In the genomic region with DNA sequence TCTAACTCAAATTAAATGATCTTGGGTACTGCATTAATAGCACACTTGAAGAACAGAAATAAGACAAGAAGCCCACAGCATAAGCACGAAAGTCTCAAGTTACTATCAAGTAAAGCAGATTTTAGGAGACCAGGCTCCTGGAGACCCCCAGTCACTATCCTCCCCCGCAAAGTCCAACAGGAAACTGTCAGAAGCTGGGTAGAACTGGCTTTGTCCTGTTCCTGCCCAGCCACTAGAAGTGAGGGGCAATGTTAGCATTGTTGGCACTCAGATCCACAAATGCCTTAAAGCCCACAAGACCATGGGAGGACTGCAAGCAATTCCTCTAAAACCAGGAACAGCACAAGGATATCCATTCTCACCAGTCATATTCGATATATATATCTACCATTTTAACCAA, we compare ENCODE assay signal across 22 mouse cellular contexts.
DNase-seq lines count a peak whose midpoint lies in the region; ATAC-seq and TF ChIP-seq lines count a peak whose summit lies in the region.
"Had no signal": no experiment of that assay in that cellular context is flagged by ENCODE, and none has a peak within 500 bp of the region (broad histone marks: within the 10 kb centered on the region; RNA-seq: fewer than 3 reads in every experiment).

No protein-coding gene starts in this region.

- no peak for TF ChIP-seq POLR2A in heart, adult 2 months (IDR thresholded peaks at IDR 0.05; ENCODE audit: insufficient read depth, low read depth, low read length)

- no peak overlapping the region for H3K4me3 ChIP-seq in heart, adult 2 months
- no peak overlapping the region for H3K4me3 ChIP-seq in midbrain, embryonic 11.5 days (ENCODE audit: low read depth, low read length)
- H3K4me3 ChIP-seq in midbrain, postnatal 0 days (ENCODE audit: low read depth, low read length): no peak overlapping the region
- H3K4me3 ChIP-seq in embryonic facial prominence, embryonic 15.5 days (replicated peaks): no peak overlapping the region

- H3K27me3 ChIP-seq in heart, adult 2 months (ENCODE audit: control insufficient read depth, insufficient read depth, low read length): no peaks in the 10 kb centered on the region
- H3K27me3 ChIP-seq in midbrain, embryonic 11.5 days (ENCODE audit: control insufficient read depth, insufficient read depth, low read length): no peaks in the 10 kb centered on the region
- H3K27me3 ChIP-seq in midbrain, postnatal 0 days (ENCODE audit: insufficient read depth, low read length): no peaks in the 10 kb centered on the region
- H3K27me3 ChIP-seq in embryonic facial prominence, embryonic 15.5 days: no peaks in the 10 kb centered on the region
- H3K27me3 ChIP-seq: CH12.LX had no signal

- no peak overlapping the region for H3K9ac ChIP-seq in heart, adult 2 months (ENCODE audit: low read depth, low read length)
- H3K9ac ChIP-seq in midbrain, embryonic 11.5 days (ENCODE audit: low read length): no peak overlapping the region
- H3K9ac ChIP-seq in midbrain, postnatal 0 days (replicated peaks; ENCODE audit: low read length, poor library complexity, severe bottlenecking): no peak overlapping the region
- no peak overlapping the region for H3K9ac ChIP-seq in embryonic facial prominence, embryonic 15.5 days

- no peak overlapping the region for H3K4me2 ChIP-seq in midbrain, embryonic 11.5 days
- H3K4me2 ChIP-seq in midbrain, postnatal 0 days (ENCODE audit: low read depth, low read length, poor library complexity, severe bottlenecking): no peak overlapping the region
- H3K4me2 ChIP-seq in embryonic facial prominence, embryonic 15.5 days (replicated peaks): no peak overlapping the region

- no peak for TF ChIP-seq EP300 in heart, adult 2 months (IDR thresholded peaks at IDR 0.05; ENCODE audit: insufficient read depth, low read depth, low read length)

- H3K36me3 ChIP-seq in heart, adult 2 months (ENCODE audit: control insufficient read depth, insufficient read depth, low read length): no peaks in the 10 kb centered on the region; the same call in 1 of the 2 replicates
- no peaks in the 10 kb centered on the region for H3K36me3 ChIP-seq in midbrain, embryonic 11.5 days (ENCODE audit: control insufficient read depth, insufficient read depth, low read length)
- H3K36me3 ChIP-seq in midbrain, postnatal 0 days (ENCODE audit: insufficient read depth, low read length): no peaks in the 10 kb centered on the region
- no peaks in the 10 kb centered on the region for H3K36me3 ChIP-seq in embryonic facial prominence, embryonic 15.5 days
- H3K36me3 ChIP-seq: G1E had no signal

- no peaks in the 10 kb centered on the region for H3K9me3 ChIP-seq in midbrain, embryonic 11.5 days (ENCODE audit: control insufficient read depth, low read length)
- H3K9me3 ChIP-seq in midbrain, postnatal 0 days (ENCODE audit: low read length): no peaks in the 10 kb centered on the region
- no peaks in the 10 kb centered on the region for H3K9me3 ChIP-seq in embryonic facial prominence, embryonic 15.5 days (replicated peaks)
- H3K9me3 ChIP-seq: G1E had no signal

- no peak for TF ChIP-seq CTCF in heart, adult 2 months (IDR thresholded peaks at IDR 0.05)
- no peak for TF ChIP-seq CTCF in midbrain, postnatal 0 days (IDR thresholded peaks at IDR 0.05)

- H3K4me1 ChIP-seq in heart, adult 2 months (ENCODE audit: control insufficient read depth, insufficient read depth, low read length): no peaks in the 10 kb centered on the region; the same call in 1 of the 2 replicates
- H3K4me1 ChIP-seq in midbrain, embryonic 11.5 days (ENCODE audit: control insufficient read depth, insufficient read depth, low read length): no peaks in the 10 kb centered on the region
- no peaks in the 10 kb centered on the region for H3K4me1 ChIP-seq in midbrain, postnatal 0 days (ENCODE audit: insufficient read depth, low read length)
- peaks cover 15% of the 10 kb centered on the region for H3K4me1 ChIP-seq in embryonic facial prominence, embryonic 15.5 days

- H3K79me2 ChIP-seq in heart, adult 2 months (replicated peaks; ENCODE audit: control insufficient read depth, insufficient read depth, low read length): no peaks in the 10 kb centered on the region

- DNase-seq in embryo, embryonic 11 days: peak; percentile 14
- DNase-seq in embryo, embryonic 9.5 days (ENCODE audit: extremely low spot score): no peak
- DNase-seq in heart, adult 11 months: peak; percentile 53
- no peak for DNase-seq in heart, adult 2 months
- peak; percentile 76 for DNase-seq in midbrain, embryonic 11.5 days (ENCODE audit: low spot score, missing footprints)
- DNase-seq in midbrain, postnatal 0 days (ENCODE audit: low spot score): no peak
- no peak for DNase-seq in adrenal gland, postnatal 36 days
- DNase-seq: adrenal gland, adult 2 months; adrenal gland, postnatal 10 days; adrenal gland, postnatal 25 days; B cell, adult 2 months; cerebellum, adult 11-12 months; cerebellum, adult 2 months; cerebellum, adult 9-10 months; cerebellum, postnatal 10 days; cerebellum, postnatal 25 days had no signal

- WGBS in heart, adult 2 months: 73% methylated on average over 3 of the region's 3 CpGs
- WGBS in midbrain, embryonic 11.5 days: 88% methylated on average over 3 of the region's 3 CpGs
- WGBS in midbrain, postnatal 0 days: 92% methylated on average over 3 of the region's 3 CpGs
- 77% methylated on average over 3 of the region's 3 CpGs for WGBS in embryonic facial prominence, embryonic 15.5 days

- no peak for ATAC-seq in midbrain, embryonic 11.5 days (ENCODE audit: low FRiP score)
- no peak for ATAC-seq in midbrain, postnatal 0 days (ENCODE audit: low FRiP score)
- ATAC-seq in embryonic facial prominence, embryonic 15.5 days (ENCODE audit: insufficient number of reproducible peaks, low FRiP score, low TSS enrichment, low read depth): no peak
- ATAC-seq: CD4-positive, CD25-positive, alpha-beta regulatory T cell, adult 4 months; forebrain, embryonic 14.5 days; forebrain, embryonic 16.5 days had no signal

- intact Hi-C loops in heart, adult 2 months (cut with DNase I): no loop called here

- H3K27ac ChIP-seq in heart, adult 2 months: no peak overlapping the region; the same call in 1 of the 2 replicates
- no peak overlapping the region for H3K27ac ChIP-seq in midbrain, embryonic 11.5 days (ENCODE audit: low read depth, low read length)
- no peak overlapping the region for H3K27ac ChIP-seq in midbrain, postnatal 0 days (ENCODE audit: low read depth, low read length)
- peak overlapping the region; percentile 44; the same call in 1 of the 2 replicates for H3K27ac ChIP-seq in embryonic facial prominence, embryonic 15.5 days (replicated peaks)

Comparison
In these comparisons a context has a peak if more than half of its experiments do, and no peak if none do; other contexts are left out.
1. DNase-seq: peak in embryo, embryonic 11 days (single experiment), heart, adult 11 months (single experiment) and midbrain, embryonic 11.5 days (single experiment); none in embryo, embryonic 9.5 days (single experiment), heart, adult 2 months (0 of 2), midbrain, postnatal 0 days (single experiment) and adrenal gland, postnatal 36 days (0 of 2).